Mouse (Mus musculus) olfactory bulb, adult 2 months (tissue): ENCODE measurements around the gene Epn2. TPM values are rescaled to one million over a fixed set of nuclear protein-coding genes. Genes with fewer than 3 reads are reported as not detected.

Source experiments
- H3K27ac ChIP-seq: fragments of 200-500 bp; 2 replicates; pipeline ENCODE4 v1.5.1; 2012; ENCODE audit warnings: low read depth, low read length; ENCODE audit not compliant: insufficient read depth
- H3K4me1 ChIP-seq: fragments of 200-500 bp; 2 replicates; pipeline ENCODE4 v1.6.1; 2012; ENCODE audit warnings: low read length; ENCODE audit not compliant: control insufficient read depth, insufficient read depth
- H3K4me3 ChIP-seq: fragments of 200-500 bp; 2 replicates; pipeline ENCODE4 v1.5.1; 2012; ENCODE audit warnings: mild to moderate bottlenecking, low read depth, low read length, moderate library complexity; ENCODE audit not compliant: insufficient read depth
- CTCF ChIP-seq: fragments of 200-500 bp; IDR thresholded peaks from 2 replicates; pipeline ENCODE4 v1.5.1; 2012; ENCODE audit warnings: low read depth, mild to moderate bottlenecking, low read length, moderate library complexity; ENCODE audit not compliant: insufficient read depth
- POLR2A ChIP-seq: fragments of 200-500 bp; IDR thresholded peaks from 2 replicates; pipeline ENCODE4 v1.6.1; 2012; ENCODE audit warnings: mild to moderate bottlenecking, low read depth, low read length, moderate library complexity; ENCODE audit not compliant: insufficient read depth
- WGBS: fragments of 180-500 bp; shearing (Covaris S2); methylation state at CpG from one replicate; pipeline ENCODE4 v1.1.7; 2018; 5-methylcytosine and 5-hydroxymethylcytosine counted together
- polyA plus RNA-seq: library from polyadenylated mRNA; stranded (reverse); fragments of >200 nt; gene quantifications from 2 replicates; pipeline ENCODE4 v1.2.4, GENCODE M21; 2012; ENCODE audit warnings: low replicate concordance; ENCODE audit not compliant: missing spikeins, insufficient read depth, insufficient read length

Epn2 gene
- polyA plus RNA-seq, 1 experiment = not detected

DNA sequence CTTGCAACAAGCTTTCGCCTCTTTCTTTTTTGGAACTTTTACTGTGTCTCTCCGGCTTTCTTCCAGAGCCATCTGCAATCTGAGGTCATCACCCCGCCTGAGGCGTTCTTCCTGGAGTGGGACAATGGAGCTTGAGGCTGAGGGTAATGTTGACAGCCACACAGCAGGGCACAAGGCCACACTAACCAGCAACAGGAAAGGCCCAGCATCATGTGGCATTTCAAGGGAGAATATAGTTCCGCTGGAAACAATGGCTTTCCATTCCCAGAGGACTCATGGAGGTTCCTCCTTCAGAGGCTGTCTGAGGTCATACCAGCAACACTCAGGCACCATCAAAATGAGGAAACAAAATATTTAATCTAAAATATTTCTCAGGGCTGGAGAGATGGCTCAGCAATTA lies 45.9 kb downstream of the Epn2 start:
- no peak for TF ChIP-seq POLR2A
- no peak for TF ChIP-seq CTCF
- Histone ChIP-seq H3K4me3 (no peak overlapping the region), H3K27ac (peak overlapping the region; percentile 32), H3K4me1 (peaks cover 17% of the 10 kb centered on the region)
- WGBS = 87% methylated on average over 5 of the region's 5 CpGs

DNA sequence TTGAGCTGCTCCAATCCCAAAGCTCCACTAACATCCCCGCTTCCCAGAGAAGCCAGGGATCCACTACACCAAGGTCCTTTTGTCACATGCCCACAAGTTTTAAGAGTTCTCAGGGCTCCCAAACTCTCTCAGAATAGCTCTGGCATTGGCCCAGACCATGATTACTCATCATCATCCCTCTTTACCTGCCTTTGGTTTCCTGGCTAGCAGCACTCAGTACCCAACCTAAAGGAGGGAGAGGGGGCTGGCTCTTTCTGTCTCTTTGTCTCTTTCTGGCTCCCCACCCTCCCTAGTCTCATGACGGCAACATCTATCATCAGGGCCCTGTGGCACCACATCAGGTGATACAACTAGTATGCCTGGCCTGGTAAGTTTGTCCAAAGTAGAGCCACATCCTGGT lies 46.7 kb downstream of the Epn2 start:
- Histone ChIP-seq H3K4me1 (peaks cover 17% of the 10 kb centered on the region), H3K4me3 (no peak overlapping the region), H3K27ac (no peak overlapping the region)
- 95% methylated on average over 2 of the region's 2 CpGs for WGBS
- TF ChIP-seq CTCF (no peak), POLR2A (no peak)

DNA sequence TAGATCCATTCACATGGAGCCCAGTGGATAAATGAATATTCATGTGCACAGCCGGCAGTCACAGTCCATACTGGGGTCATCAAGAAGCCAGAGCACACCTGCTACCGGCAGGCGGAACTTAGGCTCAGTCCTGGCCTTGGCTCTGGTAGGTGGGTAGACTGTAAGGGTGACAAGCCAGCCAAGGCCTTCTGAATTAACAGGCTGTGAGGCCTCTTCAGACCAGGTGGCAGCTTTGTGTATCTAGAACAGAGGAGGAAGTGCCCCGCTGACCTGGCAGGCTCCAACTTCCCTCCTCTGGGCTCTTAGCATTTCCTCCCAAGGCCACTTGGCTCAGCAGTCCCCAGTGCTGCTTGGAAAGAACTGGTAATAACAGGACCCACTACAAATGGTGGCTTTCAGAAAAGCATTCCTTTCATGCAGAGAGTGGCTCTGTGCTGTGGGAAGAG lies 50.2 kb downstream of the Epn2 start:
- H3K4me1 ChIP-seq = peaks cover 11% of the 10 kb centered on the region
- H3K27ac ChIP-seq = peak overlapping the region; percentile 50; the same call in 1 of the 2 replicates
- TF ChIP-seq POLR2A = no peak
- TF ChIP-seq CTCF = no peak
- no peak overlapping the region for H3K4me3 ChIP-seq
- 30% methylated on average over 4 of the region's 4 CpGs for whole genome bisulfite sequencing

DNA sequence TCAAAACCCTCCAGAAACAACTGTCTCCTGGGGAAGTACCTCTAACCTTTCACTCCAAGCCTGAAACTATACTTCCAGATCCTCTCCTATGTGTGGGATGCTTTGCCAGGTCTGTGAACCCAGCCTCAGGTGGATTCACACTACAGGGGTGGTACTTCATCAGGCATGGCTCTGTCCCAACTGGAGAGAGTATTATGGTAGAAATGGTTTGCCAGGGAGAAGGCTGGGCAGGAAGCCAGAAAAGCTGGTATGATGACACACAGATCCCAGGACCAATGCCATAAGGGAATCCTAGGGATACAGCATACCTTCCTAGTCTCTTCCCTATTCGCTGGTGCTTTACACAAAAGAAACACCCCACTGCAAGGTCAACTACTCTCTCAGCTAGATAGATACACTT lies 52.6 kb downstream of the Epn2 start:
- 78% methylated on average over 1 of the region's 1 CpGs for WGBS
- Histone ChIP-seq H3K27ac (no peak overlapping the region), H3K4me1 (peaks cover 7% of the 10 kb centered on the region), H3K4me3 (no peak overlapping the region)
- TF ChIP-seq POLR2A (no peak), CTCF (no peak)

DNA sequence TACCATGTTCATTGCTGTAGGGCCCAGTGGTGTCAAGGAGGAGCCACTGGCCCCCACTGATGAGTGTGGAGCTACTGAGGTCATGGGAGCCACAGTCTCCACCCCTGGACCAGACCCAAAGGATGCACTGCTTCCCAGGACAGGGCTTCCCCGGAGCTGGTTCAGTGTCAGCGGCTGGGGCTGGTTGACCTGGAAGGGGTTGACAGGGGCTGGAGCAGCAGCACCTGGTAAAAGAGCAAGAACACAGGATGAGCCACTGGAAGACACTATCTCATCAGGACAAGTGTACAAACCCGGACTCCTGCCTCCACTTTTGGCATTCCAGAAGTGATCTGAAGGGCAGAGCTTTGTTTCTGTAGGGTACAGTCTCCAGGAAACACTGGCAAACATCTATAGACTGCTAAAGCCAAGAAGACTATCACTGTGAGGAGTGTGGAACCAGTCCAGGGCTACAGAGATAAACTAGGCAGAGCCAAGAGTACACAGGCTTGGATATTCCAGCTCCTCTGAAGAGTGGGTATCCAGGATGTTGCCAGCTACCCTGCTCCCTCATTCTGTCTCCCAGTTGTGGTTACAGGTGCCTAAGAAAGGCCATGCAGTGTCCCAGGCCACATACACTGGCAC lies 59.9 kb downstream of the Epn2 start:
- TF ChIP-seq CTCF = no peak
- TF ChIP-seq POLR2A = no peak
- H3K27ac ChIP-seq = no peak overlapping the region
- H3K4me3 ChIP-seq = no peak overlapping the region
- no peaks in the 10 kb centered on the region; the same call in 1 of the 2 replicates for H3K4me1 ChIP-seq
- WGBS = 82% methylated on average over 3 of the region's 3 CpGs

DNA sequence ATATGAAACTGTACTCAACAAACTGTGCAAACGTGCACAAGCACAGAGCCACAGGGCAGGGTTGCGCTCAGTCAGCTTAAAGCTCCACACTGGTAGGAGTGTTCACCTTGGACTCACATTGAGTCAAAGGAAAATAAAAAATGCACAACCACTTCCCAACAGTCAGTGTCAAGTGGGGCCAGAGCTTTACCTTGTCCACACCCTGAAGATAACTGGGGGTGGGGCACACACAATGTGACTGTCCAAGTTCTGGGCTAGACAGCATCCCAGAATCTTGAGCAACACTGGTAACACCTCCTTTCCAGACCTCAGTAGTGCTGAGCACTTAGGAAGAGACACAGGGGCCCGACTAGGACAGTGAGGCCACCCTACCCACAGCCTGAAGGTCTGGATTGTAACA lies 60.6 kb downstream of the Epn2 start:
- no peak overlapping the region for H3K27ac ChIP-seq
- no peaks in the 10 kb centered on the region; the same call in 1 of the 2 replicates for H3K4me1 ChIP-seq
- WGBS = 94% methylated on average over 3 of the region's 3 CpGs
- no peak overlapping the region for H3K4me3 ChIP-seq
- TF ChIP-seq CTCF (no peak), POLR2A (no peak)

DNA sequence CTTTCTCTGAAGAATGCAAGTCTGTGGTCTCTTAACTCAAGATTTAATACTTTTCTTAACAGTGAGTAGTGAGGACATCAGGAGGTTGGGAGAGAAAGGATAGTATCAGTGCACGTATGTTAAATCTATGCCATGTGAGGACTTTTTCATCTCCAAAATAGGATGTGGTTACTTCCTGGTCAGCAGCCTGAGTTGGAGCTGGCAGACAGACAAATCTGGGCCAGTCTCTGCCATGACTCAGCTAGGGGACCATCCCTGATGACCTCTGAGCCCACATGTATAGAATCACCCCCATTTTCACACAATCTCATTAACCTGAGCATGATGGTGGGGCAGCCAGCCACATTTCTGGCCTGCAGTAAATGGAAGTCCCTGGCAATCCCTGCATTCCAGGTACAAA lies 61.5 kb downstream of the Epn2 start:
- Histone ChIP-seq H3K27ac (no peak overlapping the region), H3K4me3 (no peak overlapping the region), H3K4me1 (no peaks in the 10 kb centered on the region; the same call in 1 of the 2 replicates)
- TF ChIP-seq POLR2A (no peak), CTCF (no peak)
- 81% methylated on average over 1 of the region's 1 CpGs for WGBS

DNA sequence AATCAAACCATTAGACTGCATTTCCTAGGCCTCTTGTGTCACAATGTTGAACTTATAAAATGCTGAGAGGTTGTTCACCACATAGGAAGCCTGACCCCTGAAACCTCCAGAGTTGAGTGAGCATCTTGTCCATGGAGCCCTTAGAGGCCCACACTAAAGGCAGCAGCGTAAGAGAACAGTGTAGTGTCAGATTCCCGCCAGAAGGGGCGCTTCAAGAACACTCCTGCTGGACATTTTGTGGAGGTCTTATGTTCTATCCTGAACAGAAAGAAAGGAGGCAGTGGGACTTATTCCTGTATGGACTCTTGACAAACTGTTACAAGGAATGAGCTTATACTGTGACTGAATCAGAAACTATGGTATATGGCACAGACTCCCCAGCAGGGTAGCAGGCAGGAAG lies 64.5 kb downstream of the Epn2 start:
- no peak for TF ChIP-seq CTCF
- no peak for TF ChIP-seq POLR2A
- Histone ChIP-seq H3K4me3 (no peak overlapping the region), H3K4me1 (no peaks in the 10 kb centered on the region), H3K27ac (no peak overlapping the region)
- 46% methylated on average over 3 of the region's 3 CpGs for WGBS

DNA sequence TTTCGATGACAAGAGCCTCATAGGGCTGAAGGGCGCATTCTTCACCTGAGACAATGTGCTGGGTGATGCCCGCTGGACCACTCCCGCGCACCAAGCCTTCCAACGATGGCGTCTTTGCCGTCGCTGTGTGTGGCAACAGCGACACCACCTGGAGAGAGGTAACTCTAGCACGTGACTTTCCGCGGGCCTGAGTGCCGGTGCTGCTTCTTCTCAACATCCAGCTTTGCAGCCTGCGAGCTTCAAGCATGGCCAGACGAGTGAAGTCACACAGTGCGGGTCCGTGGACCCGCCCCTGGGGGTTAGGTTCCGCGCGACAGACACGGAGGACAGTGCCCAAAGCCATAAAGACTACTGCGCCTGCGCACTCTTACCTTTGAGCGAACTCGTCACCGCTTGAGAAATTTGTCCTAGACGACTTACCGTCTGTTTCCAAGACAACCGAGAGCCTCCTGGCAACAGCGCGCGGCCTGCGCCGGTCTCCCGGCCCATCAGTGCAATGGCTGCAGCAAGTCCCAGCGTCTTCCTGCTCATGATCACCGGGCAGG lies 74.7 kb downstream of the Epn2 start, which contains the start of gene B9d1:
Gene B9d1, plus strand, starts transcription at position 432 of the 545 bp plus-strand sequence.
- Histone ChIP-seq H3K4me1 (peaks cover 6% of the 10 kb centered on the region), H3K4me3 (peak within 1 kb of the TSS; percentile 77), H3K27ac (peak within 1 kb of the TSS; percentile 92)
- TF ChIP-seq POLR2A (peak; percentile 35; the same call in 1 of the 2 replicates), CTCF (peak; percentile 99)
- under 1% methylated on average over 39 of the region's 39 CpGs for WGBS
